Mouse (Mus musculus) lung, adult 18-20 months (tissue): Measurements from ENCODE around the gene Hoxd4.

ENCODE experiments used
- DNase-seq, 2 experiments: peaks; one replicate each; pipeline ENCODE4 v3.0.0; 2022; ENCODE audit warnings: mixed read lengths in 2 of 2

Gene Hoxd4

GRCm38 (mm10) chr2:74707599-74707998 lies 4.1 kb upstream of the Hoxd4 start:
- DNase-seq: no peak

- no peak for DNase-seq
Measured at GRCm38 (mm10) chr2:74708676-74709075, 3.1 kb upstream of the Hoxd4 start.

DNA sequence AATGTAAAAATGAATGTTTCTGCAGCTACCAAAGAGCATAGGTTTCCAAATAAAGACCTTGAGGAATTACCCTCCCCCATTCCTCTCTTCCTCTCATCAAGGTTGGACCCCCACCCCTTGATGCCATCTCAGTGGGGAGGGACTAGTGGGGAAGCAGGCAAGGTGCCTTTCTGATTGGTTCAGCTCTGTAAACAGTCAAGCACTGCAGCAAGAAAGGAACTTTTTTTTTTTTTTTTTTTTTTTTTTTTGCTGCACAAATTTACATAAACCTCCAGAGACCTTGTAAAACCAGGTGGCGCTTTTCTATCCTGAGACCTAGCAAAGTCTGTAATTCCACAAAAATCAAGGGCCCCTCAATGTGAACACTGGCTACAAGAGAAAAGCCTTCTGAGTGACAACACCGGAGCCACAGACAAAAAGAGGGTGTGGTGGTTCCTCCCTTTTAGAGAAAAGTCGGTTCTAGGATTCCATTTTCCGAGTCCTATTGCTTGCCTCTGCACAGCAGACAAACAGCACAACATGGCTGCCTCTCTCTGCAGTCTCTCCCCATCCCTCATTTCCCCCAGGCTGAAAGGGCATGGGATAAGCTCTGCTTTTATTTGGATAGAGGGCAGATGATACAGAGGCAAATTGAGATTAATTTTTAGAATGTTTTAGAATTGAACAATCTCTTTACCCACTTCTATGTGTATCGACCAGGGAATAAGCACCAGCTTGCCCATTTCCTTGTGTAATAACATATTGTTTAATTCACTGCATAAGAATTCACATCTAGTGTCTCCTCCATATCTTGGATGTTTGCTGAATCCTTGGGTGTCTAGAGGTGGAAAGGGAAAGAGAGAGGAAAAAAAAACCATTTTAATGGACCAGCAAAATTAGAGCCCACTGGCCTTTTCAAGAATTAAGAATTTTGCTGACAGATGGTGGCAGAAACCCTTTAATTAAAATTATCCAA lies 2.0 kb upstream of the Hoxd4 start:
- DNase-seq: no peak

DNA sequence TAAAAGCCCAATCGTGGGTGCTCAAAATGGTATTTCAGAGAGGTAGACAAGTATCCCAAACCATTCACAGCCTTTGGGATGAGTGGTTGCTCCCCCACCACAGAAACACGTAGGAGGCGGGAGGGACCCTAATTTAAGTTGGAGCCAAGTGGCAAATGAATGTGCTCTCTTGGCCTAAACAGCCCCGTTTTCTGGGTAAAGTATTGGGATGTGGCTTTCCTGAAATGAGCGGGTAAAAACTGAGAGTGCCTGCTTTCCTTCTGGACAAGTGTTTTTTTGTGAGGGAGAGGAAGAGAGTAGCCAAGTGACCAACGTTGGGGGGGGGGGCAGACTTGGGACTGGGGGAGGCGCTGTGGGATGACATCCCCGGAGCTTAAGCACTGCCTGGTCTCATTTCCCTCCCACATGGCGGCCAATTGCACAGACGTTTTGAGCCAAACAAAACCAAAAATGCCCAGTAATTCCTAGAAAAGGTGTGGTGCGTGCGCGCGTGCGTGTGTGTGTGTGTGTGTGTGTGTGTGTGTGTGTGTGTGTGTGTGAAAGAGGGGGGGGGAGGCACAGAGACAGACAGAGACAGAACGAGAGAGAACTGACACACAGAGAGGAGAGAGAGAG lies 693 bp upstream of the Hoxd4 start:
- DNase-seq: no peak

GRCm38 (mm10) chr2:74713239-74714150 lies 1.8 kb downstream of the Hoxd4 start:
- DNase-seq: no peak

GRCm38 (mm10) chr2:74714156-74714789 lies 2.5 kb downstream of the Hoxd4 start:
- DNase-seq: no peak

DNA sequence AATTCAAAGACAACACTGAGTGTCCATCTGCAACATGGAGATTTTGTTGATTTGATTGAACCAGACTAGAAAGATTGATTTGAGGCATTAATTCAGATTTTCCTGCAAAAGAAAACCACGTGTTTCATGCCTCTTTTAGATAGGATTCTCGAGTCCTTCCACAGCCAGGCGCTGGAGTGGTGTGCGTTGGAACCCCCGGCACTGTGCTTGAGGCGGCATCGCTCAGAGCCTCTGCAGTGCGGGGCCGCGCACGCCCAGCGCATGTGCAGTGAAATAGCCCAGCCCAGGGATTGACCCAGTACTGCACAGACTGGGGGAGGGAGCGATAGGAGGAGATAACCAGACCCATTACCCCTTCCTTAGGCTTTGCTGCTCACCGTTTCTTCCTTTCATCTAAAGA lies 3.2 kb downstream of the Hoxd4 start:
- no peak for DNase-seq

DNA sequence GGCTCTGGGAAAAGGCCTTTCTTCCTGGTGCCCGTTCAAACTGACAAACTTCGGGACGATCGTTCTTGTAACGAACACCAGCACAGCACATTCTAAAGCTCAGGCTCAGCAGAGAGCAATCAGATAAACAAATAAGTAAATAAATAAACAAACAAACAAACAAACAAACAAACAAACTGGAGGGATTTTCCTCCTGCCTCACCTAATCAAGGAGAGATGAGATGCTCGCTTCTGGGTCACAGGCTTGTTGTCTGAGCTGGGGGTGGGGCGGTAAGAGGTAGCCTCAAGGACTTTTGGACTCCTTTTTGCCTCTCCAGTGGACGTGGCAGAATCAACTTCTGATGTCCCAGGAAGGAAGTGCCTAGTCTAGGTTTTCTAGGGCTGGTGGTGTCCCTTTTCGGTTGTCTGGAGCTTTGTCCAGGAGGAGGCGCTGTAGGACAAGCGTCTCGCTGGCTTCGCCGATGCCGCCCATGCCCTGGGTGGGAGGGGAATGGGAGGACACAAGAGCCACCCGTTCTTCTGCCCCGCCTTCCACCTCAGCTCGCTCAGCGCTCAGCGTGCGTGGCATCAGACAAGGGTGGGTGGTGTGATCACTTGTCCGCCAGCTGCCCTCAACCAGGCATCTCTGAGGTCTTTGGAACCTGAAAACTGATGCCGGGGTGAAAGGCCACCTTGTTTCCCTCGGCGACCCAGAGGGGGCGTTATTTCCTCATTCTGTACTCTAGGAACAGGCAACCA lies 3.9 kb downstream of the Hoxd4 start:
- DNase-seq: peak; percentile 66 to 77

DNA sequence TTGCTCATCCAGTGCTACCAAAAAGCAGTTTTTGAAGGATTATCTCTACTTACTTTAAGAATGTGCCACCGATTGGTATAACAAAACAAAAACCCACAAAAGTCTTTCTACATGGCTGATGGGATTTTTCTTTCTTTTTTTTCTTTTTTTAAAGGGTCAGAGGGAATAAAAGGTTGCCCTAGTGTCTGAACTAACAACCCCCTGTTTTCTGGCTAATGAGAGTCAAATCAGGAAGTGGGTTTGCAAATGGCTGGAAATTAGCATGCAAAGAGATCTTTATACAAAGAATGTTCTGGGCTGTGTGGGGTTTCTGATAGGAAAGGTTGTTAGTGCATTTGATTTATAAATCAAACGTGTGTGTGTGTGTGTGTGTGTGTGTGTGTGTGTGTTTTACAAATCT lies 8.7 kb downstream of the Hoxd4 start:
- DNase-seq: no peak

DNA sequence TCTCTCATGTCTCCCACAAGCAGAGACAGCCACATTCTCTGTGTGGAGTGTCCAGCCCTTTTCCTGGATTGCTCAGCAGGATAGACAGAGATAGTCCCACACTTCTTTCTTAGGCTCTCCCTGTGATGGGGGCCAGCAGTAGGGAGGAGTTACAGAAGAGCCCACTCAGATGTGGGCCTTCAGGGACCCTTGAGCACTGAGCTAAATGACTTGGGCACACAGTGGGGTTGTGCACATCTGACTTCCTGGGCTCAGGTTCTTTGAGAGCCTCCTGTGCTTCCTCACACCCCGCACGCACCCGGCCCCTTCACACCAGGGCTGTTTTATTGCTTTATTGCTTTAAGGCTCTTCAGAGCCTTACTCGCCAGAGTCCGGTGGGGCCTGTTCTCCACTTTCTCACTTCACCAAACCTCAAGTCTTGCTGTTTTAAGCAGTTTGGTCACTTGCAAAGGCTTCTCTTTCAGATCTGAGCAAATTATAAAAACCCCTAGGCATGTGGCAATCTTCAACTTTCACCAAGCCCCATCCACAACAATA lies 9.3 kb downstream of the Hoxd4 start:
- DNase-seq: no peak

- DNase-seq: no peak
Measured at GRCm38 (mm10) chr2:74721882-74722281, 10.2 kb downstream of the Hoxd4 start.

DNA sequence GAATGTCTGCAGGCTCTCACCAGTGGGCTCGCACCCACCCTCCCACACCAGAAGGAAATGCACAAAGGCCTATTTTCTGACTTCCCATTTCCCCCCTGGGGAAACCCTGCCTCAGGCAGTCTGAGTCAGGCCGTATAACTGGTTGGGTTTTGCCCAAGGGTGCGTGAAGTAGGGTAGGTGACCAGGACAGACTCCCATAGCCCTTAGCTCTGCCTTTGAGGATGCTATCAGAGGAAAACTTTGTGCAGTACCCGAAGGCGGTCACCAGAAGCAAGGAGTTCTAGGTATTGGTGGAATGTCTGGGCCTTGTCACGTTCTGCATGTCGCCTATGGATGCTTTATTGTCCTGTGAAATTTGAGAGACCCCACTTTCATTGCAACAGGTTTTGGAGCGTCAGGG lies 11.2 kb downstream of the Hoxd4 start:
- no peak for DNase-seq

DNA sequence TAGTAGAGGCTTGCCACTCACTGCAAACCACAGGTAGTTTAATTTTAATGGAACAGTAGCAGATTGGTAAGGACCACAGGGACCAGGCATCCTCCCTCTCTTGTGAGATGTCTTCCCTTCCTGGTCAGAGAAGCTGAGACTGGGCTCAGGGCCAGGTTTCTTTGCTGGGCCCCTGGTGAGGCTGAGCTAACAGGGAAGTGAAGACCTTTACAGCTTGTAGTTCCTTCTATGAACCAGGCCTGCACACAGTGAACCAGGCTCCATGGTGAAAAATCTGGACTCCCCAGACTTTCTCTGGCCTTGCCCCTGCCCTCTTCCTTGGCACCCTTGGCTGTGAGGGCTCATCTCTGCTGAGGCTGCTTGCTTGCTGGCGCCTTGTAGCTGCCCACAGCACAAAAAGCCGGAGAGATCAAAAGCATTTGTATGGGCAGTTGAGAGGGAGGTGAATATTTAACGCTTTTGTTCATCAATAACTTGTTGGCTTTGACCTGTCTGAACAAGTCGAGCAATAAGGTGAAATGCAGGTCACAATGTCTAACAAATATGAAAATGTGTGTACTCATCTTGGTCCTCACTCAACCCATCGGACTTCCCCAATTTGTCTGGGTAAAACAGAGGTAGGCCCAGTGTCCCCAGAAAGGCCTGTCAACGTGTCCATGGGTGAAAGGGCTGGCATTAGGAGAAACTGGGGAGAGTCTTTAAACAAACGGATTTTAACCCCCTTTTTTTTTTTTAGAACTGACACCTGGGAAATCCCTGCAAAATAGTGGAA lies 12.7 kb downstream of the Hoxd4 start:
- DNase-seq: no peak

DNA sequence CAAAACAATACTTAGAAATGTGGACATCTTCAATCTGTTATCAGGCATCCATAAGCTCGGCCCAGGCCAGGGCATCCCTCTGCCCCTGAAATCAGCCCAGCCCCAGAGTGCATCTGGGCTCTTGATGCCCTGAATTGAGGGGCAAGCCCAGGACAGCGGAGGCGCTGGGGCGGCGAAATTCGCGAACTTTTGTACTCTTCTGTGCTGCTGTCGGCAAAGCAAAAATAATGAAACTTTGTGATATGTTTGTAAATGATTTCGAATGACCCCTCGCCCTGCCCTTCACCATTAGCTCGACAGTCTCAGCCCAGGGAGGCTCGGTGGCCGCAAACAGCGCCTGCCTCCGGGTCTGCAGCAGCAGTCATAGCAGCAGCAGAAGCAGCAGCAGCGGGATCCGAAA lies 13.4 kb downstream of the Hoxd4 start:
- DNase-seq: no peak

- no peak for DNase-seq
Measured at GRCm38 (mm10) chr2:74726551-74726950, 14.8 kb downstream of the Hoxd4 start, which contains the start of gene Gm28230. Gene Gm28230, plus strand, starts transcription at chr2:74726728.

- no peak for DNase-seq
Measured at GRCm38 (mm10) chr2:74726973-74727639, 15.4 kb downstream of the Hoxd4 start.

DNA sequence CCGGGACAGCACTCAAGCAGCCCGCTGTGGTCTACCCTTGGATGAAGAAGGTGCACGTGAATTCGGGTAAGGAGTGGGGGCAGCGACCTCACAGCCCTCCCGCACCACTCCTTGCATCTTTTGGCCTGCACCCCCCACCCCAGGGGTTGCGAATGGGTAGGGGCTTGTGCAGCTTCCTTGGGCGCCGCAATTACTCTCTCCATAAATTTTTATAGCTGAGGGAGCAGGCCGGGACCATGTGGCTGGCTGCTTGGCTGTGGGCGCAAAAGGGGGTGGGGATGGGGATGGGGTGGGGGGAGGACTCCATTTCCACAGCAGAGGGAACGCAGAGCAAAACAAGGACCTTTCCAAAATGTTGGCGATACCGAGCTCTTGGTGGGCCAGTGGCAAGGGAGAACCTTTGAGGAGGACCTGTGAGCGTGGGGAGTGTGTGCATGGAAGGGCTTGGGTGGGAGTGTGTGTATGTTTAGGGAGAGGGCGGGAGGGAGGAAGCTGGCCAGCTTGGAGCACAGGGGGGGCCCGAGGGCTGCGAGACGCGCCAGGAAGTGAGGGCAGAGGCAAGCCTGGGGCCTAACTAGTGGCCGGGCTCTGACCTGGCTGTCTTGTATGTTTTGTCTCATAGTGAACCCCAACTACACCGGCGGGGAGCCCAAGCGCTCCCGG lies 16.0 kb downstream of the Hoxd4 start:
- DNase-seq: no peak

- DNase-seq: no peak
Measured at GRCm38 (mm10) chr2:74728303-74728680, 16.6 kb downstream of the Hoxd4 start.

GRCm38 (mm10) chr2:74730331-74730730 lies 18.6 kb downstream of the Hoxd4 start:
- no peak for DNase-seq

DNA sequence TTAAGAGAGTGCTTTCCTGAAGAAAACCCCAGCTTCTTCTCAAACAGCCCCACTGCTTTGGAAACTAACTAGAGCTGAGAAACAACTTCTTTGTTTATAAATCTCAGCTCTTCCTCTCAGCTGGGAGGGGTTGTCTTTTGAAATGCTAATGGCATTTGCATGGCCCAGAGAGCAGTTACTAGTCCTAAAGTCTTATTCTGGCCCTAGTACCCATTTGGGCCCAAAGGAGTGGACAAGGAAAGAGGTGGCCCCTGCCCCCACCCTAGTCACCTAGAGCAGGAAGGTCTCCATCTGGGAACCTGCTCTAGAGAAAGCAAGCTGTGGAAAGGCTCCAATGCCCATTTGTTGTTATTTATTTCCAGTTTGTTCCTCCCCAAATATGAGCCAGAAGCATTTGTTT lies 19.3 kb downstream of the Hoxd4 start:
- no peak for DNase-seq
